Mouse (Mus musculus): ENCODE results near the gene Vax2. TPM values are rescaled to one million over a fixed set of nuclear protein-coding genes. Genes with fewer than 3 reads are reported as not detected.

Vax2 gene
- polyA plus RNA-seq, 1 experiment from 2014 or later: not detected

DNA sequence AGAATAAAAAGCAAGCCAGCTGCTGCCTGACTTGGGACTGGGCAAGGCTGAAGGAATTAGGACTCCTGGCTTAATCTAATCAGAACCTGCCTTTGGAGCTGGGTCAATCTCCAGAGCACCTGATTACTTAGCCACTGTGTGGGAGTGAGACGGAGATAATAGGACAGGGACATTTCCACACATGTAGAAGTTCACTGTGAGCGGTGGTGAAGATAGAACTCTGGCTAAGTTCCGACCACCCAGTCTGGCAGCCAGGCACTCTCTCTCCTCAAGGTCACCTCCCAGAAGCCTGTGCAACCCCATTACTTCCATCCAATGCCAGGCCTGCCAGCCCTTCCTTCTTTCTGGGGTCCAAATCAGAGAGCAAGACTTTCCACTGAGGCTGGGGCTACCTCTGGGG is 55.9 kb downstream of the Vax2 start:
- Histone ChIP-seq H3K4me1 (replicated peaks; ENCODE audit: control insufficient read depth, insufficient read depth, low read length) (0 out of 2 replicates have a peak, but pooled peaks cover 5% of the 10 kb centered on the region), H3K27me3 (replicated peaks; ENCODE audit: control insufficient read depth, insufficient read depth, low read length) (no peaks in the 10 kb centered on the region), H3K9ac (ENCODE audit: low read depth, low read length) (no peak overlapping the region), H3K9me3 (ENCODE audit: control insufficient read depth) (no peaks in the 10 kb centered on the region), H3K27ac (ENCODE audit: low read depth, low read length) (no peak overlapping the region), H3K4me2 (replicated peaks; ENCODE audit: low read depth) (no peak overlapping the region), H3K36me3 (ENCODE audit: control insufficient read depth, insufficient read depth) (peaks cover 32% of the 10 kb centered on the region), H3K4me3 (ENCODE audit: low read depth, low read length) (no peak overlapping the region)
- 75% methylated on average over 3 of the region's 3 CpGs for WGBS
- no peak for TF ChIP-seq CTCF (IDR thresholded peaks at IDR 0.05; ENCODE audit: low read depth)
- no peak for ATAC-seq

DNA sequence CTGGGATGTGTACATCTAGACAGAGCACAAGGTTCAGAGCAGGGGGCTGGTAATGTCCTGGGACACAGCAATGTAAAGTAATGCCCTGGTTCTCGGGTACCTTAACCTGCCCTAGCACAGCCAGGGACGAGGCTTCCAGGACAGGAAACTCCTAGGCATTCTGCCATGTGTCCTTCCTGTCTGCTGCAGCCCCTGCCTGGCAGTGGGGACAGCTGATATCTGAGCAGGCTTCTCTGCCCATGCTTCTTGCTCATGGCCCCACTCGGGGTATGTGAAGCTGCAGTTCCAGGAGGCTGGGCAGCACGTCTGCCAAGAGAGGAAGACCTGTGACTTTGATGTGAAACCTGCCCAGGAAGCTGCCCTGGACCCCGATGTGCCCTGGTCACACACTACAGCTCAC is 57.4 kb downstream of the Vax2 start:
- WGBS: 77% methylated on average over 5 of the region's 5 CpGs
- H3K9ac ChIP-seq (ENCODE audit: low read depth, low read length): no peak overlapping the region
- TF ChIP-seq CTCF (IDR thresholded peaks at IDR 0.05; ENCODE audit: low read depth): no peak

DNA sequence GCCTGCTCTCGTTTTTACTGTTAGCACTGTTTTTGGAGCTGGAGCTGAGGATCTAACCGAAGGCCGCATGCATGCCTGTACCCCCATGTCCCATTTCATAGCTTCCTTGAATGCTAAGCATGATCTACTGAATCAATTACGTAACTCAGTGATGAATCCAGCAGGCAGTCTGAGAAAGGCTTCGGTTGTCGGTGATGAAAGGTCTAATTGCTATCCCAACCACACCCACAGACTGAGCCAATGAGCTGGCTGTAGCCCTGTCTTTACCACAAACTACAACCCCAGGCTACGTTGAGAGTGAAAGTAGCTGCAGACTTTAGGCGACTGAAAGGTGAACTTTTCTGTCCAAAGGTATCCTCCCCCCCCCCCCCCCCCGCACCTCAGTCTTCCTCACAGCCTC is 63.1 kb downstream of the Vax2 start:
- peaks cover 39% of the 10 kb centered on the region for H3K36me3 ChIP-seq (ENCODE audit: control insufficient read depth, insufficient read depth)
- H3K9me3 ChIP-seq (ENCODE audit: control insufficient read depth): no peaks in the 10 kb centered on the region
- peak overlapping the region; percentile 83 for H3K4me3 ChIP-seq (ENCODE audit: low read depth, low read length)
- H3K27ac ChIP-seq (ENCODE audit: low read depth, low read length): peak overlapping the region; percentile 83
- peak overlapping the region; percentile 83 for H3K4me2 ChIP-seq (replicated peaks; ENCODE audit: low read depth)
- H3K27me3 ChIP-seq (replicated peaks; ENCODE audit: control insufficient read depth, insufficient read depth, low read length): no peaks in the 10 kb centered on the region
- ATAC-seq: peak; percentile 26
- 43% methylated on average over 9 of the region's 9 CpGs for WGBS
- 0 out of 2 replicates have a peak overlapping the region, but pooled peaks have one; percentile 90 for H3K9ac ChIP-seq (ENCODE audit: low read depth, low read length)
- no peak for TF ChIP-seq CTCF (IDR thresholded peaks at IDR 0.05; ENCODE audit: low read depth)
- peaks cover 3% of the 10 kb centered on the region; the same call in 1 of the 2 replicates for H3K4me1 ChIP-seq (replicated peaks; ENCODE audit: control insufficient read depth, insufficient read depth, low read length)

More for the DNA sequence above, 57.4 kb downstream of the Vax2 start:
- Histone ChIP-seq H3K27me3 (replicated peaks; ENCODE audit: control insufficient read depth, insufficient read depth, low read length) (no peaks in the 10 kb centered on the region), H3K4me1 (replicated peaks; ENCODE audit: control insufficient read depth, insufficient read depth, low read length) (no peaks in the 10 kb centered on the region), H3K4me3 (ENCODE audit: low read depth, low read length) (no peak overlapping the region), H3K9me3 (ENCODE audit: control insufficient read depth) (no peaks in the 10 kb centered on the region), H3K27ac (ENCODE audit: low read depth, low read length) (no peak overlapping the region), H3K36me3 (ENCODE audit: control insufficient read depth, insufficient read depth) (peaks cover 40% of the 10 kb centered on the region), H3K4me2 (replicated peaks; ENCODE audit: low read depth) (no peak overlapping the region)
- ATAC-seq: no peak

DNA sequence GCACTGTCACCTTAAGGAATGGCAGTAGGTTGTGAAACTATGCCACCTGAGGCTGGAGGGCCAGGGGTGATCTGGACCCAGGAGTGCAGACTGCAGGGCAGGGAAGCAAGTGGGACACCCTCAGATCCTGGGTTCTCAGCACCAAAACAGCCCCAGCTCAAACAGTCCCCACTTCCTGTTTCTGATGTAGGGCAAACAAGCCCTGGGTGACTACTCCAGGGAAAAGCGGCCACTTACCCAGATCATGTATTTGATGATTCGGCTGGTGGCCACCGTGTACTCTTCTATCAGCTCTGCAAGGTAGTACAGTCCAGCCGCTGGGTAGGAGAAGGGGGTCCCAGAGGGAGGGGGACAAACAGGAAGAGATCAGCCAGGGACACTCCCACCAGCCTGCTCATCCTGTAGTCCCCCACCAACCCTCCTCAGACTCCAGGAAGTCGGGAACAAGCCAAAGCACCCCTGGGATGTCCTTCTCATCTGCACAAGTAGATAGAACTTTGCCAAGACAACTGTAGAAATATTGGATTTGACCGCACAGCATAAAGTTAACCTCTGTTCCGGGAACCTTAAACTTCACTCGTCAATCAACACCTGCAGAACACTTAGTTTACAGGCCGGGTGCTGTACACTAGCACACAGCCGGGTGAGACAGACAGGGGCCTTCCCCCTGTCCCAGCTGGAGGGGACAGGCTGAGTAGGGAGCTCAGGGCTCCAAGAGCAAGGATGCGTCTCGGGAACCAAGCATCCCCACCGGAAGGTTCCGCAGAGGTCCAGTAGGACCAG is 63.9 kb downstream of the Vax2 start:
- H3K4me2 ChIP-seq (replicated peaks; ENCODE audit: low read depth): peak overlapping the region; percentile 83
- no peak for TF ChIP-seq CTCF (IDR thresholded peaks at IDR 0.05; ENCODE audit: low read depth)
- no peaks in the 10 kb centered on the region for H3K27me3 ChIP-seq (replicated peaks; ENCODE audit: control insufficient read depth, insufficient read depth, low read length)
- peak overlapping the region; percentile 90 for H3K9ac ChIP-seq (ENCODE audit: low read depth, low read length)
- H3K4me3 ChIP-seq (ENCODE audit: low read depth, low read length): peak overlapping the region; percentile 83
- peaks cover 3% of the 10 kb centered on the region; the same call in 1 of the 2 replicates for H3K4me1 ChIP-seq (replicated peaks; ENCODE audit: control insufficient read depth, insufficient read depth, low read length)
- H3K27ac ChIP-seq (ENCODE audit: low read depth, low read length): peak overlapping the region; percentile 83
- WGBS: 0% methylated on average over 14 of the region's 14 CpGs
- H3K36me3 ChIP-seq (ENCODE audit: control insufficient read depth, insufficient read depth): peaks cover 31% of the 10 kb centered on the region
- H3K9me3 ChIP-seq (ENCODE audit: control insufficient read depth): no peaks in the 10 kb centered on the region
- ATAC-seq: peak; percentile 14; the same call in 1 of the 2 replicates

DNA sequence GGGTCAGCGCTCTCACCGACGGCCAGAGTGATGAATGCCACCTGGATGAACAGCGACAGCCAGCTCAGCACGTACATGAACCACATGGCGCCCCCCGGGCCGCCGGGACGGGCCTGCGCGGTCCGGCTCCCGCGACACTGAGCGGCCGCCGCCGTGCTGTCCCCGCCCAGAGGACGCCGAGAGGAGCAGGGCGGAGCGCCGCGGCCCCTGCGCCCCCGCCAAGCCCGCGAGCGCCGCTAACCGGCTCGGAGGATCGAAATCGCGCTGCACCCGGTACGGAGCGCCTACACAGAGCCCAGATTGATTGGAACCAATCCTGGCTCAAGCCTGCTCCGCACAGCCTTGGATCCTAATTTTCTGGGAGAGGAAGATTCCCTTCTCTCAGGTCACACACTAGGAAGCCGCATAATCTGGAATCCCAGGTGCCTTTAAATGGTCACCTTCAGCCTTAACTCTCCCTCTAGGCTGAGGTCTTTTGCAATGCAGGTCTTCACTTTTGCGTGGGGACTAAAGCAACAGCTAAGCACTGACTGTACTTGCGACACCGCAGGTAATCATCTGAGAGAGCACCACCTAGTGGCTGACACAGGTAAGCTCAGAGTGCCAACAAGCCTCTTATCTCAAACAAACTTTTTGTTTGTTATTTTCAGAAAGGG is 64.7 kb downstream of the Vax2 start, which contains the start of gene Tex261:
Gene Tex261 (minus strand): TSS at position 176 of the 656 bp plus-strand sequence.
- TF ChIP-seq CTCF (IDR thresholded peaks at IDR 0.05; ENCODE audit: low read depth): peak; percentile 74
- Histone ChIP-seq H3K9ac (ENCODE audit: low read depth, low read length) (peak within 1 kb of the TSS; percentile 90), H3K4me2 (replicated peaks; ENCODE audit: low read depth) (peak within 1 kb of the TSS; percentile 83), H3K27me3 (replicated peaks; ENCODE audit: control insufficient read depth, insufficient read depth, low read length) (no peaks in the 10 kb centered on the region), H3K36me3 (ENCODE audit: control insufficient read depth, insufficient read depth) (peaks cover 23% of the 10 kb centered on the region), H3K9me3 (ENCODE audit: control insufficient read depth) (no peaks in the 10 kb centered on the region), H3K4me3 (ENCODE audit: low read depth, low read length) (peak within 1 kb of the TSS; percentile 83), H3K27ac (ENCODE audit: low read depth, low read length) (peak within 1 kb of the TSS; percentile 83), H3K4me1 (replicated peaks; ENCODE audit: control insufficient read depth, insufficient read depth, low read length) (peaks cover 3% of the 10 kb centered on the region; the same call in 1 of the 2 replicates)
- WGBS: under 1% methylated on average over 42 of the region's 45 CpGs
- ATAC-seq: peak; percentile 93

DNA sequence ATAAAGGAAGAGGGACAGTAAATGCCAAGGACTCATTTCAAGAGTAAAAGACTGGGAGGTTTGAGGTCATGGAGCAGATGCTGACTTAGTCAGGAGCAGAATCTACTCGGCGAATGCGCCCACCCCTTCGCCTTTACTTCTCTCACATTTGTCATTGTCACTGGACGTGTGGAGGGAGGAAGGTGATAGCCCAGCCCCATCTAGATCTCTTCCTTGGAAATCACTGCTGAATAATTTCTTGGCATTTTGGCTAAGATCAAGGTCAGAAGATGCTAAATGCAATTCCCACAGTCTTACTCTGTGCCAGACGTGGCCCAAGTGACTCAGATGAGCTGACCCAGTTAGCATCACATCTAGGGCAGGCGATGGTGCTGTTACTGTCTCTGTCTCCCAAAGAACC is 67.2 kb downstream of the Vax2 start:
- ATAC-seq: no peak
- Histone ChIP-seq H3K36me3 (ENCODE audit: control insufficient read depth, insufficient read depth) (peaks cover 5% of the 10 kb centered on the region; the same call in 1 of the 2 replicates), H3K27ac (ENCODE audit: low read depth, low read length) (no peak overlapping the region), H3K4me2 (replicated peaks; ENCODE audit: low read depth) (no peak overlapping the region), H3K4me1 (replicated peaks; ENCODE audit: control insufficient read depth, insufficient read depth, low read length) (peaks cover 3% of the 10 kb centered on the region; the same call in 1 of the 2 replicates), H3K27me3 (replicated peaks; ENCODE audit: control insufficient read depth, insufficient read depth, low read length) (no peaks in the 10 kb centered on the region), H3K9ac (ENCODE audit: low read depth, low read length) (no peak overlapping the region), H3K4me3 (ENCODE audit: low read depth, low read length) (no peak overlapping the region), H3K9me3 (ENCODE audit: control insufficient read depth) (no peaks in the 10 kb centered on the region)
- TF ChIP-seq CTCF (IDR thresholded peaks at IDR 0.05; ENCODE audit: low read depth): no peak
- 82% methylated on average over 7 of the region's 7 CpGs for WGBS
